Mouse (Mus musculus): ENCODE measurements around the gene Celf5. TPM values are rescaled to one million over a fixed set of nuclear protein-coding genes. Genes with fewer than 3 reads are reported as not detected.

The Celf5 gene
- polyA plus RNA-seq, 1 experiment from 2014 or later, result 0.40 TPM

- no peaks in the 10 kb centered on the region for H3K9me3 ChIP-seq (ENCODE audit: control insufficient read depth, low read length)
- no peak for ATAC-seq (ENCODE audit: low read depth)
- H3K4me2 ChIP-seq (ENCODE audit: low read depth, low read length), result no peak overlapping the region
- H3K27me3 ChIP-seq (ENCODE audit: control insufficient read depth, insufficient read depth, low read depth, low read length), result peaks cover 18% of the 10 kb centered on the region
- peaks cover 5% of the 10 kb centered on the region; the same call in 1 of the 2 replicates for H3K4me1 ChIP-seq (replicated peaks; ENCODE audit: control insufficient read depth, insufficient read depth, low read length)
- peaks cover 24% of the 10 kb centered on the region for H3K36me3 ChIP-seq (ENCODE audit: control insufficient read depth, insufficient read depth, low read length)
- H3K27ac ChIP-seq (ENCODE audit: low read length), result no peak overlapping the region
- no peak overlapping the region for H3K9ac ChIP-seq (ENCODE audit: low read length)
- WGBS, result 57% methylated on average over 6 of the region's 6 CpGs
- H3K4me3 ChIP-seq (ENCODE audit: low read length), result no peak overlapping the region
These were observed 2.0 kb upstream of the Celf5 start for GRCm38 (mm10) chr10:81484441-81485059.

GRCm38 (mm10) chr10:81483983-81484382, 1.5 kb upstream of the Celf5 start:
- 17% methylated on average over 9 of the region's 9 CpGs for WGBS
- Histone ChIP-seq H3K4me3 (ENCODE audit: low read length) (no peak overlapping the region), H3K36me3 (ENCODE audit: control insufficient read depth, insufficient read depth, low read length) (peaks cover 19% of the 10 kb centered on the region), H3K9me3 (ENCODE audit: control insufficient read depth, low read length) (no peaks in the 10 kb centered on the region), H3K9ac (ENCODE audit: low read length) (no peak overlapping the region), H3K4me2 (ENCODE audit: low read depth, low read length) (no peak overlapping the region), H3K4me1 (replicated peaks; ENCODE audit: control insufficient read depth, insufficient read depth, low read length) (peaks cover 5% of the 10 kb centered on the region; the same call in 1 of the 2 replicates), H3K27me3 (ENCODE audit: control insufficient read depth, insufficient read depth, low read depth, low read length) (peaks cover 18% of the 10 kb centered on the region), H3K27ac (ENCODE audit: low read length) (no peak overlapping the region)
- no peak for ATAC-seq (ENCODE audit: low read depth)

DNA sequence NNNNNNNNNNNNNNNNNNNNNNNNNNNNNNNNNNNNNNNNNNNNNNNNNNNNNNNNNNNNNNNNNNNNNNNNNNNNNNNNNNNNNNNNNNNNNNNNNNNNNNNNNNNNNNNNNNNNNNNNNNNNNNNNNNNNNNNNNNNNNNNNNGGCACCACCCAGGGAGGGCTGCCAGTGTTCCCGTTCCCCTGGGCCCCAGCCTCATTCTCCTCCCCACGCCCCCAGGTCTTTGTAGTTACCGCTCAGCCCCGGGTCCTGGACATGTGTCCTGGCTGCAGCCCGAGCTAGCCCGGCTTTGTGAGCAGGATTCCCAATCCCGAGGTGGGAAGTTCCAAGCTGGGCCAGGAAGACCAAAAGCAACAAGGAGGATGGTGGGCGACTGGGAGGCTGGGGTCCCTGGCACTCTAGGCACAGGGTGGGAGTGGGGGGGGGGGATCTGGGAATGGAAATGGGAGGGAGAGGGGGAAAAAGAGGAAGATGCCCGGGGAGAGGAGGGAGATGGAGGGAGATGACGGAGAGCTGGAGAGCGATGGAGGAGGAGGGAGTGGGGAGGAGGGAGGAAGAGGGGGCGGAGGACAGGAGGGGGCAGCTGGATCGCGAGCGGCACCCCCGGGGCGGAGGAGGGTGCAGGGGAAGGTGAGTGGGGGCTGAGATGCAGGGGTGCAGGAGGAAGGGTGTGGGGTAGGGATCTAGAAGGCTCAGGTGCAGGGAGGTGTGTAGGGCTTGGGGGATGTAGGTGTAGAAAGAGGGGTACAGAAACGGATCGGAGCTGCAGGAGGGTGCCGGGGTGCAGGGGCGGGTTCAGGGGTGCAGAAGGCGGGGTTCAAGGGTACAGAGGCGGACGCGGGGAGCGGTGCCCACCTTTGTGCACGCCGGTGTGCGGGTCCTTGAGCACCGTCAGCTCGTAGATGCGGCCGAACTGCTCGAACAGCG, 640 bp downstream of the Celf5 start:
- Histone ChIP-seq H3K27ac (ENCODE audit: low read length) (no peak overlapping the region), H3K36me3 (ENCODE audit: control insufficient read depth, insufficient read depth, low read length) (peaks cover 5% of the 10 kb centered on the region), H3K4me3 (ENCODE audit: low read length) (peak overlapping the region; percentile 53), H3K27me3 (ENCODE audit: control insufficient read depth, insufficient read depth, low read depth, low read length) (peaks cover 20% of the 10 kb centered on the region), H3K9me3 (ENCODE audit: control insufficient read depth, low read length) (no peaks in the 10 kb centered on the region), H3K4me1 (replicated peaks; ENCODE audit: control insufficient read depth, insufficient read depth, low read length) (peaks cover 5% of the 10 kb centered on the region; the same call in 1 of the 2 replicates), H3K4me2 (ENCODE audit: low read depth, low read length) (peak overlapping the region; percentile 87), H3K9ac (ENCODE audit: low read length) (peak overlapping the region; percentile 62)
- 5% methylated on average over 35 of the region's 35 CpGs for WGBS
- 0 out of 2 replicates have a peak, but pooled peaks have one; percentile 6 for ATAC-seq (ENCODE audit: low read depth)

GRCm38 (mm10) chr10:81474461-81474860, 8.0 kb downstream of the Celf5 start:
- Histone ChIP-seq H3K4me3 (ENCODE audit: low read length) (no peak overlapping the region), H3K27me3 (ENCODE audit: control insufficient read depth, insufficient read depth, low read depth, low read length) (peaks cover 38% of the 10 kb centered on the region), H3K27ac (ENCODE audit: low read length) (no peak overlapping the region), H3K4me2 (ENCODE audit: low read depth, low read length) (no peak overlapping the region), H3K36me3 (ENCODE audit: control insufficient read depth, insufficient read depth, low read length) (no peaks in the 10 kb centered on the region), H3K4me1 (replicated peaks; ENCODE audit: control insufficient read depth, insufficient read depth, low read length) (no peaks in the 10 kb centered on the region), H3K9ac (ENCODE audit: low read length) (no peak overlapping the region), H3K9me3 (ENCODE audit: control insufficient read depth, low read length) (no peaks in the 10 kb centered on the region)
- 73% methylated on average over 10 of the region's 10 CpGs for WGBS
- ATAC-seq (ENCODE audit: low read depth), result no peak

DNA sequence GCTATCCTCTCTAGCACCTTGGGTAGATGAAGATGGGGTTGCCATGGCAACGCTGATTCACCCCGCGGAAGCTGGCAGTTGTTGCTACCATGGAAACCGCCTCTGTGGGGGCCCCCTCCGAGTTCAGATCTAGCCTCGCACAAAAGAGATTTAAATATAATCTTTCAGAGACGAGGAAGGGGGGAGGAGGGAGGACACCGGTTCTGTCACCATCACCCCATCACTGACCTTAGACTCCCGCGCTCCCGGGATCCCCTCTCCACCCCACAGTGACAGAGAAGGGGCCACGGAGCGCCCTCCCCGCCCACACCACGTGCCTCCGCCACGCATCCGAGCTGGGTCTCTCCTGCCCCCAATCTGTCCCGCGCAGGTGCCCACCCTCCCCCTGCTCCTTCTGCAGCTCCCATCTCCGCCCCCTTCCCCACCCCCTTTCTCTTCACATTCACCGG, 9.5 kb downstream of the Celf5 start:
- H3K36me3 ChIP-seq (ENCODE audit: control insufficient read depth, insufficient read depth, low read length), result no peaks in the 10 kb centered on the region
- no peak overlapping the region for H3K4me2 ChIP-seq (ENCODE audit: low read depth, low read length)
- peaks cover 38% of the 10 kb centered on the region for H3K27me3 ChIP-seq (ENCODE audit: control insufficient read depth, insufficient read depth, low read depth, low read length)
- H3K9me3 ChIP-seq (ENCODE audit: control insufficient read depth, low read length), result no peaks in the 10 kb centered on the region
- no peak overlapping the region for H3K27ac ChIP-seq (ENCODE audit: low read length)
- no peak for ATAC-seq (ENCODE audit: low read depth)
- H3K9ac ChIP-seq (ENCODE audit: low read length), result no peak overlapping the region
- H3K4me1 ChIP-seq (replicated peaks; ENCODE audit: control insufficient read depth, insufficient read depth, low read length), result no peaks in the 10 kb centered on the region
- WGBS, result 3% methylated on average over 22 of the region's 22 CpGs
- H3K4me3 ChIP-seq (ENCODE audit: low read length), result no peak overlapping the region

- Histone ChIP-seq H3K9ac (ENCODE audit: low read length) (no peak overlapping the region), H3K9me3 (ENCODE audit: control insufficient read depth, low read length) (no peaks in the 10 kb centered on the region), H3K4me3 (ENCODE audit: low read length) (no peak overlapping the region), H3K4me1 (replicated peaks; ENCODE audit: control insufficient read depth, insufficient read depth, low read length) (no peaks in the 10 kb centered on the region), H3K4me2 (ENCODE audit: low read depth, low read length) (no peak overlapping the region), H3K27me3 (ENCODE audit: control insufficient read depth, insufficient read depth, low read depth, low read length) (peaks cover 38% of the 10 kb centered on the region), H3K36me3 (ENCODE audit: control insufficient read depth, insufficient read depth, low read length) (no peaks in the 10 kb centered on the region), H3K27ac (ENCODE audit: low read length) (no peak overlapping the region)
- WGBS, result 9% methylated on average over 18 of the region's 18 CpGs
- ATAC-seq (ENCODE audit: low read depth), result no peak
These were observed 10.0 kb downstream of the Celf5 start for GRCm38 (mm10) chr10:81472403-81473002.

DNA sequence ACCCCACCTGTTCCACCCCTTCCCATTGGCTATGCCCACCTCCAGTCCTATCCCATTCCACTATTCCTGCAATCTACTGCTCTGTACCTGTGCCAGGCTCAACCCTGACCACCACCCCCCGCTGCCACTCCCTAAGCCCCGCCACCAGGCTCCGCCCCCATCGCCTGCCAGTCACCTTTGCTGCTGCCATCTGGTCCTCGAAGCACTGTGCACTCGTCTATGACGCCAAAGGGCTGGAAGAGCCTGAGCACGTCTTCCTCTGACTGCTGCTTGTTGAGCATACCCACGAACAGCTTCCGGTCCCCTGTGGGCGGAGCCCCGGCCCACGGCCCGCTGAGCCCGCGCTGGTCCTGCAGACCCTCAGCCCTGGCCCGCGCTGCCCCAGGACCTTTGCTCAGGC, 12.1 kb downstream of the Celf5 start:
- Histone ChIP-seq H3K27me3 (ENCODE audit: control insufficient read depth, insufficient read depth, low read depth, low read length) (peaks cover 30% of the 10 kb centered on the region), H3K4me2 (ENCODE audit: low read depth, low read length) (no peak overlapping the region), H3K9ac (ENCODE audit: low read length) (no peak overlapping the region), H3K9me3 (ENCODE audit: control insufficient read depth, low read length) (no peaks in the 10 kb centered on the region), H3K36me3 (ENCODE audit: control insufficient read depth, insufficient read depth, low read length) (no peaks in the 10 kb centered on the region), H3K27ac (ENCODE audit: low read length) (no peak overlapping the region), H3K4me1 (replicated peaks; ENCODE audit: control insufficient read depth, insufficient read depth, low read length) (no peaks in the 10 kb centered on the region), H3K4me3 (ENCODE audit: low read length) (no peak overlapping the region)
- ATAC-seq (ENCODE audit: low read depth), result no peak
- WGBS, result 40% methylated on average over 18 of the region's 18 CpGs

- WGBS, result 76% methylated on average over 5 of the region's 5 CpGs
- Histone ChIP-seq H3K4me3 (ENCODE audit: low read length) (no peak overlapping the region), H3K9ac (ENCODE audit: low read length) (no peak overlapping the region), H3K9me3 (ENCODE audit: control insufficient read depth, low read length) (no peaks in the 10 kb centered on the region), H3K4me2 (ENCODE audit: low read depth, low read length) (no peak overlapping the region), H3K27me3 (ENCODE audit: control insufficient read depth, insufficient read depth, low read depth, low read length) (peaks cover 33% of the 10 kb centered on the region), H3K36me3 (ENCODE audit: control insufficient read depth, insufficient read depth, low read length) (no peaks in the 10 kb centered on the region), H3K4me1 (replicated peaks; ENCODE audit: control insufficient read depth, insufficient read depth, low read length) (peaks cover under 1% of the 10 kb centered on the region; the same call in 1 of the 2 replicates), H3K27ac (ENCODE audit: low read length) (no peak overlapping the region)
- no peak for ATAC-seq (ENCODE audit: low read depth)
These were observed 13.3 kb downstream of the Celf5 start for GRCm38 (mm10) chr10:81469253-81469652.

DNA sequence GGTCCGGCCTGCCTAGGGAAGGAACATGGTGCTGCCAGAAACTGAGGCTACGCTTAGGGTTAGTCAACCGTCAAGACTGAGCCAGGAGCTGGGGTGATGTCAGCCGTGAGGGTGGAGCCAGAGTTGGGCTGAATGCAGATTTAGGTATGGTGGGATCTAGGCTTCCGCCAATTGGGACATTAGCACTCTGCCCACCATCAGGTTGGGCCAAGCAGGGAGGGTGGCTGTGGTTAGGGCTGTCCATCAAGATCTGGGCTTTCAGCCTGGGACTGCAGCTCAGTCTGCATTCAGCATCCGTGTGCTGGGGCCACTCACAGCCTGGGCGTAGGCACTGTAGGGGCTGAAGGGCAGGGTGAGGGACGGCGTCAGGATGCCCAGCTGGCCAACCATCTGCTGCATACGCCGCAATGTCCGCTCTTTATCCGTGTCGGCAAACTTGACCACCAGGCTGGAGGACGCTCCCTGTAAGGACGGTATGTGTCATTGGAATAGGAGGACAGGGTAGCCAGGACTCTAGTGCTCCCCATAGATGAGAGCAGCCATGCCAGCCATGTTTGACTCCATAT, 14.8 kb downstream of the Celf5 start:
- H3K27ac ChIP-seq (ENCODE audit: low read length), result no peak overlapping the region
- H3K9ac ChIP-seq (ENCODE audit: low read length), result no peak overlapping the region
- H3K4me1 ChIP-seq (replicated peaks; ENCODE audit: control insufficient read depth, insufficient read depth, low read length), result peaks cover 4% of the 10 kb centered on the region; the same call in 1 of the 2 replicates
- no peaks in the 10 kb centered on the region for H3K36me3 ChIP-seq (ENCODE audit: control insufficient read depth, insufficient read depth, low read length)
- WGBS, result 78% methylated on average over 16 of the region's 16 CpGs
- ATAC-seq (ENCODE audit: low read depth), result no peak
- no peak overlapping the region for H3K4me2 ChIP-seq (ENCODE audit: low read depth, low read length)
- H3K4me3 ChIP-seq (ENCODE audit: low read length), result no peak overlapping the region
- H3K9me3 ChIP-seq (ENCODE audit: control insufficient read depth, low read length), result no peaks in the 10 kb centered on the region
- H3K27me3 ChIP-seq (ENCODE audit: control insufficient read depth, insufficient read depth, low read depth, low read length), result peaks cover 33% of the 10 kb centered on the region
